Mouse (Mus musculus) lung, postnatal 0 days (tissue): ENCODE results near the gene Gm4871. TPM values are rescaled to one million over a fixed set of nuclear protein-coding genes. Genes with fewer than 3 reads are reported as not detected.
"Not testable (repeated sequence)": the region's sequence is repeated elsewhere in the genome, so short reads cannot be mapped to it uniquely, and the experiment has no call there.

ENCODE experiments used
- ATAC-seq: fragments of 200-750 bp; cut with Nextera tagmentation; 2 replicates; pipeline ENCODE4 v1.8.0; 2017; ENCODE audit warnings: moderate library complexity
- DNase-seq: peaks from one replicate; pipeline ENCODE4 v3.0.0-alpha.2; 2016; ENCODE audit warnings: low spot score
- H3K27ac ChIP-seq: fragments of 300-500 bp; sonication (generic); 2 replicates; pipeline ENCODE4 v1.5.1; 2014; ENCODE audit warnings: antibody characterized with exemption, mild to moderate bottlenecking, low read length, mixed read lengths
- H3K27me3 ChIP-seq: fragments of 300-500 bp; sonication (generic); replicated peaks from 2 replicates; pipeline ENCODE4 v1.6.1; 2014; ENCODE audit warnings: low read length, mixed read lengths; ENCODE audit not compliant: insufficient read depth
- H3K36me3 ChIP-seq: fragments of 300-500 bp; sonication (generic); 2 replicates; pipeline ENCODE4 v1.6.1; 2014; ENCODE audit warnings: low read length, mixed read lengths; ENCODE audit not compliant: insufficient read depth
- H3K4me1 ChIP-seq: fragments of 300-500 bp; sonication (generic); 2 replicates; pipeline ENCODE4 v1.6.1; 2014; ENCODE audit warnings: antibody characterized with exemption, low read depth, low read length, mixed read lengths; ENCODE audit not compliant: insufficient read depth
- H3K4me2 ChIP-seq: fragments of 300-500 bp; sonication (generic); replicated peaks from 2 replicates; pipeline ENCODE4 v1.6.1; 2014; ENCODE audit warnings: low read depth, mild to moderate bottlenecking, low read length, moderate library complexity, mixed read lengths
- H3K4me3 ChIP-seq: fragments of 300-500 bp; sonication (generic); 2 replicates; pipeline ENCODE4 v1.5.1; 2014; ENCODE audit warnings: low read depth, low read length
- H3K9ac ChIP-seq: fragments of 300-500 bp; sonication (generic); replicated peaks from 2 replicates; pipeline ENCODE4 v1.6.1; 2014; ENCODE audit warnings: low read depth, mild to moderate bottlenecking
- H3K9me3 ChIP-seq: fragments of 300-500 bp; sonication (generic); 2 replicates; pipeline ENCODE4 v1.6.1; 2016; ENCODE audit warnings: low read length, mixed read lengths
- CTCF ChIP-seq: IDR thresholded peaks from 2 replicates; pipeline ENCODE4 v1.5.1; 2016; ENCODE audit warnings: antibody characterized with exemption, mild to moderate bottlenecking
- EP300 ChIP-seq: IDR thresholded peaks from 2 replicates; pipeline ENCODE4 v1.6.1; 2016; ENCODE audit warnings: antibody characterized with exemption, mild to moderate bottlenecking, control low read depth
- WGBS: fragments of 180-500 bp; shearing (Covaris S2); extraction: QIAGEN DNeasy Blood & Tissue Kit; methylation state at CpG from one replicate; pipeline ENCODE4 v1.1.7; 2014; 5-methylcytosine and 5-hydroxymethylcytosine counted together
- polyA plus RNA-seq: library from polyadenylated mRNA; unstranded; fragments of >200 nt; fragmentation: Nextera tagmentation; extraction: Ambion mirVana; gene quantifications from 2 replicates; pipeline ENCODE4 v1.2.1, GENCODE M21; 2015

Gm4871 gene
- polyA plus RNA-seq, 1 experiment from 2014 or later, result not detected

- H3K4me2 ChIP-seq, result no peak overlapping the region
- no peak for ATAC-seq
- DNase-seq, result no peak
- H3K4me1 ChIP-seq, result no peaks in the 10 kb centered on the region
- no peaks in the 10 kb centered on the region for H3K9me3 ChIP-seq
- H3K27ac ChIP-seq, result no peak overlapping the region
- H3K9ac ChIP-seq, result no peak overlapping the region
- no peak overlapping the region for H3K4me3 ChIP-seq
- no peaks in the 10 kb centered on the region for H3K36me3 ChIP-seq
- 85% methylated on average over 1 of the region's 1 CpGs for WGBS
- H3K27me3 ChIP-seq, result no peaks in the 10 kb centered on the region
- TF ChIP-seq EP300 (no peak), CTCF (no peak)
Observed at GRCm38 (mm10) chr5:145064765-145065340, 32.3 kb upstream of the Gm4871 start.

GRCm38 (mm10) chr5:145059524-145059923 lies 27.0 kb upstream of the Gm4871 start:
- Histone ChIP-seq H3K9me3 (no peaks in the 10 kb centered on the region), H3K36me3 (no peaks in the 10 kb centered on the region), H3K4me1 (no peaks in the 10 kb centered on the region), H3K27ac (no peak overlapping the region), H3K9ac (no peak overlapping the region), H3K27me3 (no peaks in the 10 kb centered on the region), H3K4me2 (no peak overlapping the region), H3K4me3 (no peak overlapping the region)
- WGBS, result 83% methylated on average over 2 of the region's 2 CpGs
- no peak for TF ChIP-seq EP300
- no peak for TF ChIP-seq CTCF
- DNase-seq (peak; percentile 18), ATAC-seq (peak; percentile 47; the same call in 1 of the 2 replicates)

- Histone ChIP-seq H3K9ac (no peak overlapping the region), H3K27ac (no peak overlapping the region), H3K4me3 (no peak overlapping the region), H3K27me3 (no peaks in the 10 kb centered on the region), H3K4me2 (no peak overlapping the region), H3K36me3 (no peaks in the 10 kb centered on the region), H3K4me1 (no peaks in the 10 kb centered on the region), H3K9me3 (no peaks in the 10 kb centered on the region)
- DNase-seq (no peak), ATAC-seq (no peak)
- 85% methylated on average over 7 of the region's 7 CpGs for WGBS
- TF ChIP-seq EP300 (no peak), CTCF (no peak)
Observed at GRCm38 (mm10) chr5:145058722-145059121, 26.2 kb upstream of the Gm4871 start.

GRCm38 (mm10) chr5:145057907-145058306 lies 25.4 kb upstream of the Gm4871 start:
- H3K4me2 ChIP-seq, result no peak overlapping the region
- 79% methylated on average over 8 of the region's 8 CpGs for WGBS
- H3K4me1 ChIP-seq, result no peaks in the 10 kb centered on the region
- no peak overlapping the region for H3K4me3 ChIP-seq
- H3K9ac ChIP-seq, result no peak overlapping the region
- DNase-seq, result no peak
- H3K9me3 ChIP-seq, result no peaks in the 10 kb centered on the region
- no peaks in the 10 kb centered on the region for H3K36me3 ChIP-seq
- ATAC-seq, result no peak
- TF ChIP-seq CTCF (no peak), EP300 (no peak)
- no peak overlapping the region for H3K27ac ChIP-seq
- no peaks in the 10 kb centered on the region for H3K27me3 ChIP-seq

- H3K9ac ChIP-seq, H3K27ac ChIP-seq, DNase-seq, H3K4me2 ChIP-seq, H3K27me3 ChIP-seq, H3K4me3 ChIP-seq, H3K36me3 ChIP-seq, H3K9me3 ChIP-seq, ATAC-seq, H3K4me1 ChIP-seq: not testable (repeated sequence)
- WGBS, result 38% methylated on average over 3 of the region's 3 CpGs
Observed at GRCm38 (mm10) chr5:145054187-145054586, 21.6 kb upstream of the Gm4871 start.

- not testable (repeated sequence) for H3K4me2 ChIP-seq, DNase-seq, H3K9ac ChIP-seq, H3K27me3 ChIP-seq, H3K27ac ChIP-seq, ATAC-seq, H3K36me3 ChIP-seq, H3K4me3 ChIP-seq, H3K9me3 ChIP-seq, H3K4me1 ChIP-seq
- WGBS, result 42% methylated on average over 3 of the region's 3 CpGs
Observed at GRCm38 (mm10) chr5:145042690-145043089, 10.1 kb upstream of the Gm4871 start, which contains the start of gene 1700018F24Rik. 1700018F24Rik (plus strand) TSS chr5:145042990.

- Histone ChIP-seq H3K9me3 (no peaks in the 10 kb centered on the region), H3K4me1 (no peaks in the 10 kb centered on the region), H3K27ac (no peak overlapping the region), H3K36me3 (no peaks in the 10 kb centered on the region), H3K4me2 (no peak overlapping the region), H3K4me3 (no peak overlapping the region), H3K27me3 (no peaks in the 10 kb centered on the region), H3K9ac (no peak overlapping the region)
- TF ChIP-seq CTCF (peak; percentile 52), EP300 (no peak)
- DNase-seq (no peak), ATAC-seq (no peak)
- WGBS, result 36% methylated on average over 4 of the region's 4 CpGs
Observed at GRCm38 (mm10) chr5:145041628-145042027, 9.1 kb upstream of the Gm4871 start.

- not testable (repeated sequence) for H3K4me2 ChIP-seq, H3K9me3 ChIP-seq, H3K36me3 ChIP-seq, H3K4me3 ChIP-seq, ATAC-seq, H3K27me3 ChIP-seq, DNase-seq, H3K9ac ChIP-seq, H3K4me1 ChIP-seq, H3K27ac ChIP-seq
- 100% methylated on average over 1 of the region's 1 CpGs for WGBS
Observed at GRCm38 (mm10) chr5:145030476-145030875, 2.1 kb downstream of the Gm4871 start.

GRCm38 (mm10) chr5:145020712-145021111 lies 11.8 kb downstream of the Gm4871 start:
- not testable (repeated sequence) for H3K27ac ChIP-seq, ATAC-seq, H3K9me3 ChIP-seq, H3K9ac ChIP-seq, H3K4me3 ChIP-seq, H3K4me2 ChIP-seq, DNase-seq, H3K36me3 ChIP-seq, H3K4me1 ChIP-seq, H3K27me3 ChIP-seq
- 21% methylated on average over 1 of the region's 1 CpGs for WGBS
